Mouse (Mus musculus) heart, postnatal 0 days (tissue): ENCODE measurements around the gene Nxf1.
A peak's percentile ranks its signal among the peaks of the same experiment; 100 is the strongest.
"Not testable (repeated sequence)": the region's sequence is repeated elsewhere in the genome, so short reads cannot be mapped to it uniquely, and the experiment has no call there.

ENCODE experiments used
- CTCF ChIP-seq: IDR thresholded peaks from 2 replicates; pipeline ENCODE4 v1.5.1; 2016; ENCODE audit warnings: antibody characterized with exemption, control low read depth, low read depth
- EP300 ChIP-seq: IDR thresholded peaks from 2 replicates; pipeline ENCODE4 v1.6.1; 2016; ENCODE audit warnings: antibody characterized with exemption, low read depth

DNA sequence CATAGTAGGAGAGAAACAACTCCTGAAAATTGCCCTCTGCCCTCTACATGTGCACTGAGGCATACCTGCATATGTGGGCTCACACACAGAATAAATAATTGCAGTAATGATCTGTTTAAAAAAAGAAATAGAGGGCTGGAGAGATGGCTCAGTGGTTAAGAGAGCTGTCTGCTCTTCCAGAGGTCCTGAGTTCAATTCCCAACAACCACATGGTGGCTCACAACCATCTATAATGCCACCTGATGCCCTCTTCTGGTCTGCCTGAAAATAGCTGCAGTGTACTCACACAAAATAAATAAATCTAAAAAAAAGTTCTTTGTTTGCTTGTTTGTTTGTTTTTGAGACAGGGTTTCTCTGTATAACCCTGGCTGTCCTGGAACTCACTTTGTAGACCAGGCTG is 37.8 kb upstream of the Nxf1 start:
- not testable (repeated sequence) for TF ChIP-seq EP300
- TF ChIP-seq CTCF: peak; percentile 31
